Mouse (Mus musculus) spleen, adult 2 months (tissue): ENCODE data around the gene Gm20388. TPM values are rescaled to one million over a fixed set of nuclear protein-coding genes. Genes with fewer than 3 reads are reported as not detected.
A peak's percentile ranks its signal among the peaks of the same experiment; 100 is the strongest.

ENCODE experiments used
- DNase-seq, 2 experiments: peaks; one replicate each; pipeline versions ENCODE4 v3.0.0 to v3.0.0-alpha.2; 2012 to 2021; ENCODE audit warnings: low spot score in 2 of 2, low read depth in 1 of 2
- H3K27ac ChIP-seq: fragments of 200-500 bp; 2 replicates; pipeline ENCODE4 v1.5.1; 2012; ENCODE audit warnings: low read length, inconsistent platforms; ENCODE audit not compliant: insufficient read depth
- H3K27me3 ChIP-seq: fragments of 200-500 bp; 2 replicates; pipeline ENCODE4 v1.6.1; 2012; ENCODE audit warnings: mild to moderate bottlenecking, moderate library complexity, low read length, inconsistent platforms; ENCODE audit not compliant: control insufficient read depth, insufficient read depth
- H3K36me3 ChIP-seq: fragments of 200-500 bp; 2 replicates; pipeline ENCODE4 v1.6.1; 2012; ENCODE audit warnings: mild to moderate bottlenecking, low read length, inconsistent platforms; ENCODE audit not compliant: control insufficient read depth, insufficient read depth
- H3K4me1 ChIP-seq: fragments of 200-500 bp; 2 replicates; pipeline ENCODE4 v1.6.1; 2011; ENCODE audit warnings: inconsistent platforms; ENCODE audit not compliant: control insufficient read depth, insufficient read depth, insufficient read length
- H3K4me3 ChIP-seq: fragments of 200-500 bp; 2 replicates; pipeline ENCODE4 v1.5.1; 2011; ENCODE audit warnings: mild to moderate bottlenecking, inconsistent platforms; ENCODE audit not compliant: insufficient read depth, insufficient read length; ENCODE audit errors: extremely low read depth
- CTCF ChIP-seq: fragments of 200-500 bp; IDR thresholded peaks from 2 replicates; pipeline ENCODE4 v1.5.1; 2011; ENCODE audit warnings: mild to moderate bottlenecking, inconsistent platforms; ENCODE audit not compliant: insufficient read depth, insufficient read length, insufficient replicate concordance; ENCODE audit errors: extremely low read depth
- POLR2A ChIP-seq: fragments of 200-500 bp; IDR thresholded peaks from 2 replicates; pipeline ENCODE4 v1.6.1; 2011; ENCODE audit warnings: low read depth, low read length, inconsistent platforms
- WGBS: fragments of 180-500 bp; shearing (Covaris S2); methylation state at CpG from one replicate; pipeline ENCODE4 v1.1.7; 2018; 5-methylcytosine and 5-hydroxymethylcytosine counted together
- polyA plus RNA-seq: library from polyadenylated mRNA; depleted of rRNA; stranded (reverse); fragments of >200 nt; gene quantifications from 2 replicates; pipeline ENCODE4 v1.2.3, GENCODE M21; 2012

The Gm20388 gene
- polyA plus RNA-seq, 1 experiment: 26.1 TPM

GRCm38 (mm10) chr8:122550995-122551264, 2640.3 kb downstream of the Gm20388 start:
- 0% methylated on average over 39 of the region's 43 CpGs for WGBS
- no peaks in the 10 kb centered on the region for H3K36me3 ChIP-seq
- H3K27me3 ChIP-seq: no peaks in the 10 kb centered on the region
- H3K4me3 ChIP-seq: peak overlapping the region; percentile 70
- H3K27ac ChIP-seq: peak overlapping the region; percentile 73
- H3K4me1 ChIP-seq: peaks cover 39% of the 10 kb centered on the region; the same call in 1 of the 2 replicates
- no peak for DNase-seq
- TF ChIP-seq CTCF (no peak), POLR2A (no peak)

DNA sequence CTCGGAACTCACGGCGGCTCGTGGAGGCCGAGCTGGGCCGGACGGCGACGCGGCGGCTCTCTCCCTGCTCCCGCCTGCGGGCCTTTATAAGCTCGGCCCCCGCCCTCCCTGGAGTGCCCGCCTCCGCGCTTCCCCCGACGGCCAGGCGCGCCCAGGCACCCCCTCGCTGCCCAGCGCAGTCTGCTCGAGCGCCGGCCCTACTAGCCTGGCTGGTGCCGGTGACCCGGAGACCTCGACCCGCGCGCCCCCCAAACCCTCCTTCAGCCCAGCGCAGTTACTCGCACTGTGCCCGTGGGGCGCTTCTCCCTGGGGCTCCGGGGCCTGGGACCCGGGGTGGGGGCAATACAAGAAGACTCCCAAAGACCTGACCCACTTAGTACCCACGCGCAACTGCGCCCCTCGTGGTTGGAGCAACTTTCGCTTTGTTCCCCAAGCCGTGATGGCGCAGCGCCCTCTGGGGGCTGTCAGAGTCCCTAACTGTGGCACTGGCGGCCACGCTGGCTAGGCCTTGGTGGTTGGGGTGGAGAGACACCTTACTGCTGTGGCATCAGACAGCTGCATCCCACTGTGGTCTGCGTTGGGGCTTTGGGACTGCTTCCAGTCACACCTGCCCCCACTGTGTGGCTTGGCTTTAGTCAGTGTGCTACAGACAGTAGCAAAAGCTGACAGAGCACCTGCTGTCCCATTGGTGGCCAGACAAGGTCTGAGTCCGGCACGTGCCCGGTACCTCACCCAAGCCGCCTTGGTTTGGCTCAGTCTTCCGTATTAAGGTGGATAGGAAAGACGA, 2640.8 kb downstream of the Gm20388 start, which contains the start of gene Piezo1:
TSS of gene Piezo1 (minus strand) at position 65 of the 787 bp plus-strand sequence.
- TF ChIP-seq CTCF (peak; percentile 100), POLR2A (peak; percentile 79)
- peak within 1 kb of the TSS; percentile 70 for H3K4me3 ChIP-seq
- 8% methylated on average over 56 of the region's 56 CpGs for WGBS
- H3K27ac ChIP-seq: peak within 1 kb of the TSS; percentile 73
- no peaks in the 10 kb centered on the region for H3K27me3 ChIP-seq
- no peaks in the 10 kb centered on the region for H3K36me3 ChIP-seq
- peaks cover 38% of the 10 kb centered on the region; the same call in 1 of the 2 replicates for H3K4me1 ChIP-seq
- DNase-seq: peak; percentile 84 to 91

- H3K4me1 ChIP-seq: peaks cover 17% of the 10 kb centered on the region; the same call in 1 of the 2 replicates
- no peak overlapping the region for H3K27ac ChIP-seq
- no peak overlapping the region for H3K4me3 ChIP-seq
- H3K27me3 ChIP-seq: no peaks in the 10 kb centered on the region
- no peaks in the 10 kb centered on the region for H3K36me3 ChIP-seq
- DNase-seq: no peak
- WGBS: 76% methylated on average over 6 of the region's 6 CpGs
- TF ChIP-seq POLR2A (no peak), CTCF (no peak)
Observed at GRCm38 (mm10) chr8:122554786-122555185, 2644.1 kb downstream of the Gm20388 start.

DNA sequence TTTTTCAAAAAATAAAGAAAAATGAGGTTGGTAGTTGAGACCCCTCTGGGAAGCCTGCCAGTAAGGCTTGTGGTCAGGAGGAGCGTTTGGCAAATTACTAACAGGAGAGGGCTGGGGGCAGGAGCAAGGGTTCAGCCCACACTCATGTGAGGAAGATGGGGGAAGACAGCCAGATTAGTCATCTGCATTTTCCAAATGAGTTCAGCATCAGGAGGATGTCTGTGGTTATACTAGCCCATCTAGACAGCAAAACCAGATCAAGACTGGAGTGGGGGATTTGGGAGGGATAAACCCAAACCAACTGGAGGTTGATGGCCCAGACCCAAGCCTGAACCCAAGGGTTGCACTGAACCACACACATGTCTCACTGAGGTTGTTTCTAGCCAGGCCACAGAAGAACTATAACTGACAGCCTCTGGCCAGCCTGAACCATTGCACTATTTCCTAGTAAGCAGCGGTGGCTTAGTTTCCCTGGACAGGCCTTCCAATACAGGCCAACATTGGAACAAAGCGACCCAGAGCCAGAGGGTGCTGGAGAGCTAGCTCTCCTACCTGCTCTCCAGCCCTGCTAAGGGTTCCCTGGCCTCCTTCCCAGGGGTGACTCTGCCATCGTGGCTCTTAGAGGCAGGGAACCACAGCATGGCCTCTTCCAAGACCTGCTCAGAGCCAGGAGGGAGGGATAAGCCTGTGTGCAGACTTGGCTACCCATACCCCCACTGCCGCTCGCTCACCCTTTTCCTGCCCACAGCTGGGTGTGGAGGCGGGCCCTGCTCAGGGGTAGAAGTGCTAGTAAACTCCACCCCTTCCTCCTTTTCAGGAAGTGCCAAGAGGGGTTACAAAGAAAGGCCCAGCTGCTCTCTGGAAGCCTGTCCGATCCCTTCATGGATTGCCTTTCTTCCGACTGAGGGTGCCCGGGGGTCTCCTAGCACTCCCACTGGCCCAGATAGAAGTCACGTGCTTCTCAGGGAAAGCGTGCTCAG, 2645.7 kb downstream of the Gm20388 start:
- peak; percentile 59 to 83 for DNase-seq
- H3K36me3 ChIP-seq: no peaks in the 10 kb centered on the region
- peak overlapping the region; percentile 59 for H3K4me3 ChIP-seq
- peak overlapping the region; percentile 95 for H3K27ac ChIP-seq
- H3K27me3 ChIP-seq: no peaks in the 10 kb centered on the region
- WGBS: 9% methylated on average over 12 of the region's 12 CpGs
- peaks cover 16% of the 10 kb centered on the region; the same call in 1 of the 2 replicates for H3K4me1 ChIP-seq
- TF ChIP-seq CTCF (no peak), POLR2A (peak; percentile 87)

DNA sequence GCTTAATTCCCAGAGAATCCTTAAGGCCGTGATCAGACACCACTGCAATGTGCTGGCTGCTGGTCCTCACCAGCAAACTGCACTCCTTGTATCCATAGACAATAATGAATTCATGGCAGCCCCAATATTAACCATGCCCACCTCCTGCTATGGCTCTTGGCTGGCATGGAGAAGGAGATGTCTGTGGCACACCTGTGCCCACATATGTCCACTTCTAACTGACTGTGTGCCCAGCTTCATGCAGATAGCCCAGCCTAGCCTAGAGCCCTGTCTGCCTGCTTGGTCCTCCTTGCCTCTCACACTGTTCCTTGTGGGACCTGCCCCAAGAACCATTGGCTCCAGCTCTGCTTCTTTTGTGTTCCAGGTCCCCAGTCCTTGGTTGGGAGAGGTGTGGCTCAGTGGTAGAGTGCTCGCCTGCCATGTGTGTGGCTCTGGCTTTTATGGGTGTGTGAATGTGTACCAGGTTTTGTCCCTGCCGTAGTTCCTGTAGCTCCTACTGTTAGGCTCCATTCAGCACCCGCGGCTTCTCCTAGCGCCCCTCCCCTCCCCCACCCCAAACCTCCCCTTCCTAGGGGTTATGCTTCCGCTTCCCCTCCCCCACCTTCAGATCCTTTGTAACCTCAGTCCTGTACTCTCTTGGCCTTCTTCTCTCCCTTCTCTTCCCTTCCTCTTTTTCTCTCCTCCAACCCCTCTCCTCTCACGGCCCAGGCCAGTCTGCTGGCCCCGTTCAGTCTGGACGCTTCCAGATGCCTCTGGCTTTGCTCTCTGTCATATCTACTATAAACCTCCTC, 2646.8 kb downstream of the Gm20388 start:
- Histone ChIP-seq H3K27ac (peak overlapping the region; percentile 95), H3K36me3 (no peaks in the 10 kb centered on the region), H3K4me3 (no peak overlapping the region), H3K27me3 (no peaks in the 10 kb centered on the region), H3K4me1 (peaks cover 16% of the 10 kb centered on the region; the same call in 1 of the 2 replicates)
- DNase-seq: no peak
- 22% methylated on average over 10 of the region's 10 CpGs for WGBS
- TF ChIP-seq POLR2A: no peak
- TF ChIP-seq CTCF: no peak

GRCm38 (mm10) chr8:122558671-122559349, 2648.2 kb downstream of the Gm20388 start:
- no peak for DNase-seq

More at GRCm38 (mm10) chr8:122558671-122559349, 2648.2 kb downstream of the Gm20388 start:
- H3K27ac ChIP-seq: no peak overlapping the region
- TF ChIP-seq CTCF (no peak), POLR2A (no peak)
- WGBS: 65% methylated on average over 12 of the region's 12 CpGs
- no peak overlapping the region for H3K4me3 ChIP-seq
- peaks cover 16% of the 10 kb centered on the region; the same call in 1 of the 2 replicates for H3K4me1 ChIP-seq
- no peaks in the 10 kb centered on the region for H3K27me3 ChIP-seq
- no peaks in the 10 kb centered on the region for H3K36me3 ChIP-seq
